Mouse (Mus musculus): ENCODE measurements around the gene Ralbp1. TPM values are rescaled to one million over a fixed set of nuclear protein-coding genes. Genes with fewer than 3 reads are reported as not detected.

Gene Ralbp1
- polyA plus RNA-seq, 1 experiment from 2014 or later: 52.1 TPM

- H3K4me3 ChIP-seq: peak overlapping the region; percentile 99
- DNase-seq (ENCODE audit: low spot score): peak; percentile 100
- H3K4me1 ChIP-seq: peaks cover 20% of the 10 kb centered on the region
- no peaks in the 10 kb centered on the region for H3K27me3 ChIP-seq (ENCODE audit: insufficient read depth, poor library complexity, severe bottlenecking)
- under 1% methylated on average over 67 of the region's 67 CpGs for WGBS
- no peaks in the 10 kb centered on the region for H3K9me3 ChIP-seq
- H3K36me3 ChIP-seq: no peaks in the 10 kb centered on the region
- H3K27ac ChIP-seq: peak overlapping the region; percentile 93
These were observed 754 bp downstream of the Ralbp1 start for GRCm38 (mm10) chr17:65884691-65885397.

DNA sequence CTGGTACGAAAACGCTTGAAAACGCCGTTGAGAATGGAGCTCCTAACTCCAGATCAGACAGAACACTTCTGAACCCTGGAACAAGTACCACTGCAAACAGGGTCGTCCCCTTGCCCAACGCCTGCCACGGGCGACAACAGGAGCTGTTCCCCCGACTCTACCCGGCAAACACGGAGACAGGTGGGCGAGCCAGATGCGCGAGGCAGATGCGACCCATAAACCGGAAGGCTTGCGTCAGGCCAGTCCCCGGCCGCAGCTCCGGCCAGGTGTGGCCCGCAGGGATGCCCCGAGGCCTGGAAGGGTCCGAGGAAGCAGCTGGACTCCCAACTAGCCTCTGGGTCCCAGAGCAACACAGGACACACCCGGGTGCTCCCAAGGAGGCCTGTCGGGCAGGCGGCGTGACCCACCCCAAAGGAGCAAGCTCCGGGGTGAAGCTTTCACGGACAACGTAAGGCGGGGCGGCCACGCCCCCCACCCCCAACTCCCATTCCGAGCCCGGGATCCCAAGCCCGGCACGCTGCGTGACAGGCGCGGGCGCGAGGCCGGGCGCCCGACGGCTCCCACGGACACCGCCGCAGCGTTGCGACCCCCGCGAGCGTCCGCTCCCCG, 1.4 kb downstream of the Ralbp1 start:
- Histone ChIP-seq H3K4me3 (peak overlapping the region; percentile 99), H3K27ac (peak overlapping the region; percentile 93), H3K36me3 (0 out of 2 replicates have a peak, but pooled peaks cover under 1% of the 10 kb centered on the region), H3K9me3 (no peaks in the 10 kb centered on the region), H3K27me3 (ENCODE audit: insufficient read depth, poor library complexity, severe bottlenecking) (no peaks in the 10 kb centered on the region), H3K4me1 (peaks cover 20% of the 10 kb centered on the region)
- peak; percentile 83 for DNase-seq (ENCODE audit: low spot score)
- under 1% methylated on average over 56 of the region's 56 CpGs for WGBS

GRCm38 (mm10) chr17:65877026-65877425, 8.6 kb downstream of the Ralbp1 start:
- 0 out of 2 replicates have a peak, but pooled peaks cover 7% of the 10 kb centered on the region for H3K36me3 ChIP-seq
- WGBS: 69% methylated on average over 6 of the region's 6 CpGs
- no peaks in the 10 kb centered on the region for H3K27me3 ChIP-seq (ENCODE audit: insufficient read depth, poor library complexity, severe bottlenecking)
- no peak overlapping the region for H3K27ac ChIP-seq
- H3K9me3 ChIP-seq: no peaks in the 10 kb centered on the region
- no peak for DNase-seq (ENCODE audit: low spot score)
- H3K4me3 ChIP-seq: no peak overlapping the region
- peaks cover 15% of the 10 kb centered on the region for H3K4me1 ChIP-seq

DNA sequence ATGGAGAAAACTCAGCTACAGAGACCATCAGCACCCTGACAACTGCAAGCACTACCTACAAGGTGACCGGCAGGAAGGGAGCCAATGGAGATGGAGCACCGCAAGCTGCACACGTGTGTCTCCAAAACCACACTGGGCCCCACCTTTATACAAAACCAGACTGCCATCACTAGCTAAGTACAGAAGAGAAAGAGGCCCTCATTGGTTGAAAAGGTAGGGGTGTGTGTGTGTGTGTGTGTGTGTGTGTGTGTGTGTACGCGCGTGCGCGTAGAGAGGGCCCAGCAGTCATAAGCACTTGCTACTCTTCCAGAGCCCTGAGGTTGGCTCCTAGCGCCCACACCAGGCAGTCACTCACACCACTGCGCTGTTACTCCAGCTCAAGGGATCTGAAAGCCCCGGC, 11.8 kb downstream of the Ralbp1 start:
- no peak overlapping the region for H3K4me3 ChIP-seq
- WGBS: 91% methylated on average over 11 of the region's 11 CpGs
- 0 out of 2 replicates have a peak, but pooled peaks cover 4% of the 10 kb centered on the region for H3K36me3 ChIP-seq
- H3K4me1 ChIP-seq: peaks cover 15% of the 10 kb centered on the region
- H3K27ac ChIP-seq: no peak overlapping the region
- H3K27me3 ChIP-seq (ENCODE audit: insufficient read depth, poor library complexity, severe bottlenecking): no peaks in the 10 kb centered on the region
- no peaks in the 10 kb centered on the region for H3K9me3 ChIP-seq
- DNase-seq (ENCODE audit: low spot score): no peak

DNA sequence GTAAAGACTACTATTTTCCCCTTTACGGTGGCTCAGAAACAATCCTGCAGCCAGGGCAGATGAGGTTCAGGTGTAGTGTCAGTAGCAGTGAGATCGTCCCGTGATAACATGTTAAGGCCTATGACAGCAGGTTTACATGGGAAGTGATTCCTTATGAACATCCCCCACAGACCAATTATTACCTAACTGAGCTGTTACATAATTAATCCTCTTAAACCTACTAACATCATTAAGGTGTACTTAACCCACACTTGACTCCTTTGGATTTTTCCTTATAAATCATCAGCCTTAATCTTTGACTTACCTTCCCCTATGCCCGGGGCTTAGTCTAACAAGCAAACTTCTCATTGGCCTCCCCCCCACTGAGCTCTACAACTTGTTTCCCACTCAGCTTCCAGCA, 12.4 kb downstream of the Ralbp1 start:
- WGBS: 78% methylated on average over 4 of the region's 4 CpGs
- Histone ChIP-seq H3K4me3 (no peak overlapping the region), H3K27me3 (ENCODE audit: insufficient read depth, poor library complexity, severe bottlenecking) (no peaks in the 10 kb centered on the region), H3K36me3 (0 out of 2 replicates have a peak, but pooled peaks cover under 1% of the 10 kb centered on the region), H3K4me1 (peaks cover 15% of the 10 kb centered on the region), H3K9me3 (no peaks in the 10 kb centered on the region), H3K27ac (no peak overlapping the region)
- no peak for DNase-seq (ENCODE audit: low spot score)

GRCm38 (mm10) chr17:65872652-65873051, 12.9 kb downstream of the Ralbp1 start:
- Histone ChIP-seq H3K9me3 (no peaks in the 10 kb centered on the region), H3K27me3 (ENCODE audit: insufficient read depth, poor library complexity, severe bottlenecking) (no peaks in the 10 kb centered on the region), H3K27ac (no peak overlapping the region), H3K36me3 (no peaks in the 10 kb centered on the region; the same call in 1 of the 2 replicates), H3K4me1 (peaks cover 15% of the 10 kb centered on the region), H3K4me3 (no peak overlapping the region; the same call in 1 of the 2 replicates)
- DNase-seq (ENCODE audit: low spot score): no peak
- 46% methylated on average over 6 of the region's 6 CpGs for WGBS

DNA sequence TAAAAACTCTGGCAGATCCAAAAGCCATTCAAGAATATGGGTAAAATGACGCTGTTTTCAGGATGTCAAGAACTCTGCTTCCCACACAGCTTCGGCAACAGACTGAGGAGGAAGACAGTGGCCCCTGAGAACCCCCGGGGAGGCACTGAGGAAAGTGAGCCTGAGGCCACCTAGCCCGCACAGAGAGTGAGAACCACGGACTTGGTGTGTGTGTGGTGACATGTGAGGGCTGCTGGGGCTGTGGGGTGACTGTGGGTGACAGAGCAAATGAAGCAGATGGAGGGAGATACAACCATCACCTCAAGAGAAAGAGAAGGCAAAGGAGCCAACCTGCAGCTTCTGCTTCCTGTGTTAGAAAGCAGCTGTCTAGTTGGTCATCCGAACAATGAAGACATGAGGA, 13.5 kb downstream of the Ralbp1 start:
- H3K4me3 ChIP-seq: no peak overlapping the region
- no peaks in the 10 kb centered on the region for H3K27me3 ChIP-seq (ENCODE audit: insufficient read depth, poor library complexity, severe bottlenecking)
- peak overlapping the region; percentile 59; the same call in 1 of the 2 replicates for H3K27ac ChIP-seq
- no peak for DNase-seq (ENCODE audit: low spot score)
- WGBS: 67% methylated on average over 6 of the region's 6 CpGs
- peaks cover 15% of the 10 kb centered on the region for H3K4me1 ChIP-seq
- peaks cover 6% of the 10 kb centered on the region; the same call in 1 of the 2 replicates for H3K36me3 ChIP-seq
- no peaks in the 10 kb centered on the region for H3K9me3 ChIP-seq

GRCm38 (mm10) chr17:65871641-65872041, 14.0 kb downstream of the Ralbp1 start:
- peaks cover 15% of the 10 kb centered on the region for H3K4me1 ChIP-seq
- H3K27ac ChIP-seq: peak overlapping the region; percentile 59; the same call in 1 of the 2 replicates
- H3K36me3 ChIP-seq: peaks cover 10% of the 10 kb centered on the region
- no peaks in the 10 kb centered on the region for H3K9me3 ChIP-seq
- H3K27me3 ChIP-seq (ENCODE audit: insufficient read depth, poor library complexity, severe bottlenecking): no peaks in the 10 kb centered on the region
- H3K4me3 ChIP-seq: no peak overlapping the region
- WGBS: 45% methylated on average over 5 of the region's 5 CpGs
- no peak for DNase-seq (ENCODE audit: low spot score)

DNA sequence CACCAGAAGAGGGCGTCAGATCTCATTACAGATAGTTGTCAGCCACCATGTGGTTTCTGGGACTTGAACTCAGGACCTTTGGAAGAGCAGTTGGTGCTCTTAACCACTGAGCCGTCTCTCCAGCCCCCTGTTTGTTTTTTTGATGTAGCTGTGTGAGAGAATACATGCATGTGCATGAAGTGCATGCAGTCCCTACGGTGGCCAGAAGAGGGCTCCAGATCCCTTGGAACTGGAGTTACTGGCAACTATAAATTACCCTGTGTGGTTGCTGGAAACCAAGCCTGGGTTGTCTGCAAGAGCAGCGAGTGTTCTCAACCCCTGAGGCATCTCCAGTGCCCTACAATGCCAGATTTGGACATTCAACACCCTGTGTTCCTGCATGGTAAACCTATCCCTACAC, 15.5 kb downstream of the Ralbp1 start:
- no peak for DNase-seq (ENCODE audit: low spot score)
- no peak overlapping the region for H3K4me3 ChIP-seq
- no peaks in the 10 kb centered on the region for H3K9me3 ChIP-seq
- H3K27me3 ChIP-seq (ENCODE audit: insufficient read depth, poor library complexity, severe bottlenecking): no peaks in the 10 kb centered on the region
- no peak overlapping the region for H3K27ac ChIP-seq
- H3K36me3 ChIP-seq: peaks cover 14% of the 10 kb centered on the region
- H3K4me1 ChIP-seq: peaks cover 15% of the 10 kb centered on the region
- WGBS: 48% methylated on average over 4 of the region's 4 CpGs

- no peak overlapping the region for H3K4me3 ChIP-seq
- H3K27me3 ChIP-seq (ENCODE audit: insufficient read depth, poor library complexity, severe bottlenecking): no peaks in the 10 kb centered on the region
- no peak for DNase-seq (ENCODE audit: low spot score)
- H3K4me1 ChIP-seq: peaks cover 15% of the 10 kb centered on the region
- peaks cover 14% of the 10 kb centered on the region for H3K36me3 ChIP-seq
- no peaks in the 10 kb centered on the region for H3K9me3 ChIP-seq
- WGBS: 85% methylated on average over 10 of the region's 10 CpGs
- H3K27ac ChIP-seq: no peak overlapping the region
These were observed 15.9 kb downstream of the Ralbp1 start for GRCm38 (mm10) chr17:65869720-65870119.

DNA sequence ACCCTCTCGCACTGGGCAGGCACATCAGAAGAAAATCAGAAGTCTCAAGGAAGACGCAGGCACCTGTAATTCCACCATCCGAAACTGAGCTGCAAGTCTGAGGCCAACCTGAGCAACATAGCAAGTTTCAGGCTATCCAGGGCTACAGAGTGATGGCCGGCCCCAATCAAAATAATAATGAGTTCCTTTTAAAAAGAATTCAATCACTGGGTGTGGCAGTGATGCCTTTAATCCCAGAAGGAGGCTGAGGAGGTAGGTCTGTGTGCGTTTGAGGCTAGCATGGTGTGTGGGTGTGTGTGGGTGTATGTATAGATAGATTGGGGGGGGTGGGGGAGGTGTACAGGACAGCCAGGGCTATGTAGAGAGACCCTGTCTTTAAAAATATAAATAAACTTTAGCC, 17.6 kb downstream of the Ralbp1 start:
- H3K4me3 ChIP-seq: no peak overlapping the region
- H3K27ac ChIP-seq: no peak overlapping the region
- no peaks in the 10 kb centered on the region for H3K9me3 ChIP-seq
- DNase-seq (ENCODE audit: low spot score): no peak
- no peaks in the 10 kb centered on the region for H3K27me3 ChIP-seq (ENCODE audit: insufficient read depth, poor library complexity, severe bottlenecking)
- 87% methylated on average over 5 of the region's 5 CpGs for WGBS
- H3K36me3 ChIP-seq: peaks cover 20% of the 10 kb centered on the region
- peaks cover 14% of the 10 kb centered on the region for H3K4me1 ChIP-seq

DNA sequence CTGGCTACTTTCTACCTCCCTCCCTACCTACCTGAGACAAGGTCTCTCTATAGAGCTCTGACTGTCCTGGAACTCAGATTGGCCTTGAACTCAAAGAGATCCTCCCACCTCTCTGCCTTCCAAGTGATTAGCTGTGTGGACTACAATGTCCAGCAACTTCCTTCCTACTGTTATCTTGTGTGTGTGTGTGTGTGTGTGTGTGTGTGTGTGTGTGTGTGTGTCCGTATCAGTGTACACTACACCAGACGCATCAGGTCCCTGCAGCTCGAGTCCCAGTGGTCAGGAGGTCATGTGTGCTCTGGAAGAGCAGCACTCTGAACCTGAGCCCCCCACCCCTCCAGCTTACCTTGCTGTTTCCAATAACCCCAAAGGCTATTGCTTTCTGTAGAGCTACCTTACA, 19.4 kb downstream of the Ralbp1 start:
- H3K27ac ChIP-seq: no peak overlapping the region
- peaks cover 27% of the 10 kb centered on the region for H3K36me3 ChIP-seq
- H3K4me1 ChIP-seq: no peaks in the 10 kb centered on the region
- no peak overlapping the region for H3K4me3 ChIP-seq
- 43% methylated on average over 3 of the region's 3 CpGs for WGBS
- H3K27me3 ChIP-seq (ENCODE audit: insufficient read depth, poor library complexity, severe bottlenecking): no peaks in the 10 kb centered on the region
- DNase-seq (ENCODE audit: low spot score): no peak
- no peaks in the 10 kb centered on the region for H3K9me3 ChIP-seq

DNA sequence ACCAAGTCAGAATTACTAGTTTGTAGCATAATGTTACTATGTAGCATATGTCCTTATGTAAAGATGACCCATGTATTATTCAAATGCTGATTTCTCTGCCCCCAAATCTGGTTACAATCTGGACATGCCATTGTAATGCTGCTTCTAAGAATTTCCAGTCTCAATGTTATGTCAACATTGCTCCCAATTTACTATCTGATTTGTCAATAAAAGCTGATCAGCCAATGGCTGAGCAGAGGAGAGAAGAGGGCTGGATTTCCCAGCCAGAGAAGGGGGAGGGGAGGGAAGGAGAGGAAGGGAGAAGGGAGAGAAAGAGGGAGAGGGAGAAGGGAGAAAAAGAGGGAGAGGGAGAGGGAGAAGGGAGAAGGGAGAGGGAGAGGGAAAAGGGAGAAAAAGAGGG, 20.3 kb downstream of the Ralbp1 start:
- Histone ChIP-seq H3K9me3 (no peaks in the 10 kb centered on the region), H3K36me3 (peaks cover 31% of the 10 kb centered on the region), H3K4me3 (no peak overlapping the region), H3K27me3 (ENCODE audit: insufficient read depth, poor library complexity, severe bottlenecking) (no peaks in the 10 kb centered on the region), H3K4me1 (no peaks in the 10 kb centered on the region), H3K27ac (no peak overlapping the region)
- DNase-seq (ENCODE audit: low spot score): no peak
